Mouse (Mus musculus): ENCODE measurements around the gene Zfp771.

DNA sequence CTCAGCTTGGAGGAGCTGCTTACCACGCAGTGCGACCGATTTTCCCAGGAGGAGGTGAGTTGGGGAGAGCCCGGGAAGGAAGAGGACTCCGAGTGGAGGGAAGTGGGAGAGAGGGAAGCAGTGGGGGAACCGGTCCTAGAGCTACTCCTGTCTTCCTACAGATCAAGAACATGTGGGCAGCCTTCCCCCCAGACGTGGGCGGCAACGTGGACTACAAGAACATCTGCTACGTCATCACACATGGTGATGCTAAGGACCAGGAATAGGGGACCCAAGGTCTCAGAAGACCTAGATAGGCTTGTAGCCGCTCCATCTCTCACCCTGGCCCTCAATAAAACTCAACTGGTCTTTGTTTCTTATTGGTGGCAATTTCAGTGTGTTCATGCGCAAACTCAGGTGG is 30.1 kb upstream of the Zfp771 start:
- no peak for TF ChIP-seq CTCF (IDR thresholded peaks at IDR 0.05; ENCODE audit: borderline replicate concordance, extremely low read depth, insufficient read depth, insufficient read length)
- no peak for TF ChIP-seq POLR2A (IDR thresholded peaks at IDR 0.05; ENCODE audit: borderline replicate concordance, extremely low read depth, insufficient read depth, insufficient read length, poor library complexity, severe bottlenecking)
